In the genomic region with DNA sequence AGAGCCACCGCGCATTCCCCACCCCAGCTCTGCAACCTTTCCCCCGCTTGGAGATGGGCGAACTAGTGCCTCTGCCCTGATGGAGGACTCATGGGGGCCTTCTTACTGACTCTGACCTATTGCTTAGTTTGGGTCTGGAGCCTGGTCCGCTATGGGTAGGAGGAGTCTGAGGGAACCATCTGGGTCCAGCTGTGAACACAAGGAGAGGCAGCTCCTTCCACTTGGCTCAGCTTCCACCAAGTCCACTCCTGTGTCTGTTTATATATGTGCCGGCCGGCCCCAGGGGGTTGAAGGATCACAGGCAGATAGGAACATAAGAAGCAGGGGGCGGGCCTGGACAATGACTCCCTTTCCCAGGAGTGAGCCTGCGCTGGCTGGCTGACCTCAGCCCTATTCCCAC, we compare ENCODE assay signal across 17 mouse cellular contexts. TPM values are rescaled to one million over a fixed set of nuclear protein-coding genes. Genes with fewer than 3 reads are reported as not detected.
DNase-seq lines count a peak whose midpoint lies in the region; ATAC-seq and TF ChIP-seq lines count a peak whose summit lies in the region.
"Had no signal": no experiment of that assay in that cellular context is flagged by ENCODE, and none has a peak within 500 bp of the region (broad histone marks: within the 10 kb centered on the region; RNA-seq: fewer than 3 reads in every experiment).

No protein-coding gene starts in this region.

- peak; percentile 66; the same call in 1 of the 2 replicates for ATAC-seq in kidney, embryonic 15.5 days (replicated peaks; ENCODE audit: low FRiP score)
- no peak; the same call in 1 of the 2 replicates for ATAC-seq in heart, postnatal 0 days (ENCODE audit: insufficient read depth, low read depth)
- ATAC-seq in monocyte, adult 5-6 weeks (replicated peaks; ENCODE audit: insufficient number of reproducible peaks, low FRiP score, low TSS enrichment, poor library complexity, severe bottlenecking) = no peak
- no peak for ATAC-seq in activated CD4-positive, CD25-positive, alpha-beta regulatory T cell, adult 4 months
- ATAC-seq: forebrain, embryonic 14.5 days; hindbrain, postnatal 0 days had no signal

- H3K4me3 ChIP-seq in kidney, embryonic 15.5 days (replicated peaks) = no peak overlapping the region
- no peak overlapping the region for H3K4me3 ChIP-seq in heart, postnatal 0 days (ENCODE audit: low read depth, low read length)
- H3K4me3 ChIP-seq: embryonic facial prominence, embryonic 15.5 days; heart, embryonic 13.5 days; liver, embryonic 15.5 days; midbrain, embryonic 10.5 days had no signal

- H3K36me3 ChIP-seq in kidney, embryonic 15.5 days = no peaks in the 10 kb centered on the region
- no peaks in the 10 kb centered on the region for H3K36me3 ChIP-seq in heart, postnatal 0 days (replicated peaks; ENCODE audit: control insufficient read depth, insufficient read depth, low read length)
- H3K36me3 ChIP-seq: embryonic facial prominence, embryonic 15.5 days; heart, embryonic 13.5 days; liver, embryonic 15.5 days; midbrain, embryonic 10.5 days had no signal

- H3K9ac ChIP-seq in kidney, embryonic 15.5 days = no peak overlapping the region
- no peak overlapping the region for H3K9ac ChIP-seq in heart, postnatal 0 days (replicated peaks; ENCODE audit: low read depth, low read length)
- H3K9ac ChIP-seq: embryonic facial prominence, embryonic 15.5 days; heart, embryonic 13.5 days; liver, embryonic 15.5 days had no signal

- DNase-seq in kidney, postnatal 25 days = no peak
- peak; percentile 29 for DNase-seq in heart, postnatal 0 days (ENCODE audit: low spot score)
- DNase-seq in heart, postnatal 4 days = peak; percentile 57
- DNase-seq in lung, postnatal 36 days = peak; percentile 48
- no peak for DNase-seq in layer of hippocampus, postnatal 10 days (ENCODE audit: low spot score in 2 of 2)
- DNase-seq: cerebellum, adult 11-12 months; thymus, postnatal 25 days had no signal

- peak overlapping the region; percentile 41; the same call in 1 of the 2 replicates for H3K27ac ChIP-seq in kidney, embryonic 15.5 days
- H3K27ac ChIP-seq in heart, postnatal 0 days (ENCODE audit: low read depth) = 0 out of 2 replicates have a peak overlapping the region, but pooled peaks have one; percentile 9
- H3K27ac ChIP-seq: embryonic facial prominence, embryonic 15.5 days; heart, embryonic 13.5 days; hindbrain, postnatal 0 days; liver, embryonic 15.5 days; midbrain, embryonic 10.5 days had no signal

- H3K9me3 ChIP-seq in kidney, embryonic 15.5 days (replicated peaks) = no peaks in the 10 kb centered on the region
- no peaks in the 10 kb centered on the region for H3K9me3 ChIP-seq in heart, postnatal 0 days (replicated peaks; ENCODE audit: control insufficient read depth, low read length)
- H3K9me3 ChIP-seq: embryonic facial prominence, embryonic 15.5 days; heart, embryonic 13.5 days; liver, embryonic 15.5 days; midbrain, embryonic 10.5 days had no signal

- TF ChIP-seq CTCF in heart, postnatal 0 days (IDR thresholded peaks at IDR 0.05; ENCODE audit: low read depth) = no peak

- TF ChIP-seq EP300 in heart, postnatal 0 days (IDR thresholded peaks at IDR 0.05; ENCODE audit: low read depth) = no peak

- H3K4me2 ChIP-seq in kidney, embryonic 15.5 days = no peak overlapping the region
- H3K4me2 ChIP-seq in heart, postnatal 0 days (ENCODE audit: low read depth, low read length) = no peak overlapping the region
- H3K4me2 ChIP-seq: embryonic facial prominence, embryonic 15.5 days; heart, embryonic 13.5 days; liver, embryonic 15.5 days had no signal

- H3K27me3 ChIP-seq in kidney, embryonic 15.5 days = no peaks in the 10 kb centered on the region
- H3K27me3 ChIP-seq in heart, postnatal 0 days (ENCODE audit: control insufficient read depth, insufficient read depth, low read length) = no peaks in the 10 kb centered on the region
- H3K27me3 ChIP-seq: CH12.LX; embryonic facial prominence, embryonic 15.5 days; liver, embryonic 15.5 days had no signal

- peaks cover 34% of the 10 kb centered on the region for H3K4me1 ChIP-seq in kidney, embryonic 15.5 days
- H3K4me1 ChIP-seq in heart, postnatal 0 days (ENCODE audit: control insufficient read depth, insufficient read depth) = peaks cover 15% of the 10 kb centered on the region; the same call in 1 of the 2 replicates
- H3K4me1 ChIP-seq: embryonic facial prominence, embryonic 15.5 days; midbrain, embryonic 10.5 days had no signal

- WGBS in kidney, embryonic 15.5 days = 30% methylated on average over 9 of the region's 9 CpGs
- WGBS in heart, postnatal 0 days = 59% methylated on average over 9 of the region's 9 CpGs

RNA-seq across cellular contexts. Expression of a gene that starts 6.9 kb away (rescaled TPM):
- polyA plus RNA-seq in kidney, embryonic 15.5 days (2015; fragmentation: Nextera tagmentation; extraction: Ambion mirVana) = 1.6 and 1.7 TPM in 2 replicates
- total RNA-seq in heart, postnatal 0 days (2014; rRNA removed; ENCODE audit: low replicate concordance) = 1.4 and 24.8 TPM in 2 replicates
- polyA plus RNA-seq in heart, postnatal 0 days (2015; fragmentation: Nextera tagmentation; extraction: Ambion mirVana) = 0.71 and 1.0 TPM in 2 replicates
- under 1 TPM; 0.71 to 0.77 TPM for total RNA-seq in heart, postnatal 4 days (2021)
- 6.3 to 18.7 TPM (median 15.6 TPM) in 3 replicates for total RNA-seq in monocyte, adult 5-6 weeks (2017)
- polyA plus RNA-seq in activated CD4-positive, CD25-positive, alpha-beta regulatory T cell, adult 4 months (2017; shearing (Covaris generic)) = under 1 TPM in 1 of 2 experiments, not detected in 1; 0.42 TPM
- under 1 TPM; 0.78 to 0.96 TPM for total RNA-seq in layer of hippocampus, postnatal 10 days (2021)

RNA-seq across cellular contexts. Expression of a gene that starts 26.8 kb away (rescaled TPM):
- 6.7 and 9.2 TPM in 2 replicates for polyA plus RNA-seq in kidney, embryonic 15.5 days (2015; fragmentation: Nextera tagmentation; extraction: Ambion mirVana)
- total RNA-seq in heart, postnatal 0 days (2014; rRNA removed; ENCODE audit: low replicate concordance) = 0.62 and 4.9 TPM in 2 replicates
- 0.68 and 1.1 TPM in 2 replicates for polyA plus RNA-seq in heart, postnatal 0 days (2015; fragmentation: Nextera tagmentation; extraction: Ambion mirVana)
- total RNA-seq in heart, postnatal 4 days (2021) = under 1 TPM; 0.81 to 0.97 TPM
- total RNA-seq in monocyte, adult 5-6 weeks (2017) = 2.6 to 4.0 TPM (median 3.0 TPM) in 3 replicates
- 1 to 10 TPM; 2.4 to 2.6 TPM for polyA plus RNA-seq in activated CD4-positive, CD25-positive, alpha-beta regulatory T cell, adult 4 months (2017; shearing (Covaris generic))
- total RNA-seq in layer of hippocampus, postnatal 10 days (2021) = 10 to 100 TPM; 51.5 to 55.1 TPM

RNA-seq across cellular contexts. Expression of a gene that starts 31.0 kb away (rescaled TPM):
- polyA plus RNA-seq in kidney, embryonic 15.5 days (2015; fragmentation: Nextera tagmentation; extraction: Ambion mirVana) = 4.2 and 5.7 TPM in 2 replicates
- total RNA-seq in heart, postnatal 0 days (2014; rRNA removed; ENCODE audit: low replicate concordance) = 3.8 and 9.7 TPM in 2 replicates
- polyA plus RNA-seq in heart, postnatal 0 days (2015; fragmentation: Nextera tagmentation; extraction: Ambion mirVana) = 2.6 and 3.1 TPM in 2 replicates
- 10 to 100 TPM in 1 of 2 experiments, 1 to 10 TPM in 1; 8.3 to 12.0 TPM for total RNA-seq in heart, postnatal 4 days (2021)
- total RNA-seq in monocyte, adult 5-6 weeks (2017) = 107 to 245 TPM (median 115 TPM) in 3 replicates
- 10 to 100 TPM; 66.1 to 93.0 TPM for polyA plus RNA-seq in activated CD4-positive, CD25-positive, alpha-beta regulatory T cell, adult 4 months (2017; shearing (Covaris generic))
- total RNA-seq in layer of hippocampus, postnatal 10 days (2021) = 1 to 10 TPM; 5.8 to 7.6 TPM

RNA-seq across cellular contexts. Expression of a gene that starts 55.6 kb away (rescaled TPM):
- 12.1 and 12.9 TPM in 2 replicates for polyA plus RNA-seq in kidney, embryonic 15.5 days (2015; fragmentation: Nextera tagmentation; extraction: Ambion mirVana)
- 7.1 and 8.9 TPM in 2 replicates for total RNA-seq in heart, postnatal 0 days (2014; rRNA removed; ENCODE audit: low replicate concordance)
- polyA plus RNA-seq in heart, postnatal 0 days (2015; fragmentation: Nextera tagmentation; extraction: Ambion mirVana) = 6.6 and 7.0 TPM in 2 replicates
- 10 to 100 TPM; 12.0 to 12.2 TPM for total RNA-seq in heart, postnatal 4 days (2021)
- total RNA-seq in monocyte, adult 5-6 weeks (2017) = 11.5 to 18.1 TPM (median 14.0 TPM) in 3 replicates
- polyA plus RNA-seq in activated CD4-positive, CD25-positive, alpha-beta regulatory T cell, adult 4 months (2017; shearing (Covaris generic)) = 10 to 100 TPM; 14.3 to 16.8 TPM
- total RNA-seq in layer of hippocampus, postnatal 10 days (2021) = 1 to 10 TPM; 9.5 to 10.0 TPM

Comparison
In these comparisons a context has a peak if more than half of its experiments do, and no peak if none do; other contexts are left out.
1. DNase-seq: peak in heart, postnatal 0 days (single experiment), heart, postnatal 4 days (single experiment) and lung, postnatal 36 days (single experiment); none in kidney, postnatal 25 days (0 of 2) and layer of hippocampus, postnatal 10 days (0 of 2).